Mouse (Mus musculus) olfactory bulb, adult 2 months (tissue): ENCODE data around the gene Actrt3.

Source experiments
- CTCF ChIP-seq: fragments of 200-500 bp; IDR thresholded peaks from 2 replicates; pipeline ENCODE4 v1.5.1; 2012; ENCODE audit warnings: low read depth, mild to moderate bottlenecking, low read length, moderate library complexity; ENCODE audit not compliant: insufficient read depth
- POLR2A ChIP-seq: fragments of 200-500 bp; IDR thresholded peaks from 2 replicates; pipeline ENCODE4 v1.6.1; 2012; ENCODE audit warnings: mild to moderate bottlenecking, low read depth, low read length, moderate library complexity; ENCODE audit not compliant: insufficient read depth

DNA sequence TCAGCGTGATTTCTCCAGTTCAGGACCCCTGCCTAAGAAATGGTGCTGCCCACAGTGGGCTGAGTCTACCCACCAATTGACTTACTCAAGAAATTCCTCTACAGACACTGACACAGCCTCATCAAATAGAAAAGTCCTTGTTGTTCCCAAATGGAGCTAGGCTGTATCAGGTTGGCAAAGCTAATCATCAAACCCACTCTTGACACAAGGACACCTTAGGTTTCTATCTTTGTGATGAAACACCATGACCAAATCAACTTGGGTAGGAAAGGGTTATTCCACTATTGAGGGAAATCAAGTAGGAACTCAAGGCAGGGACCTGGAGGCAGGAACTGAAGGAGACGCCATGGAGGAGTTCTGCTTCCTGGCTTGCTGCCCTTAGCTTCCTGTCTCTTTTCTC lies 44.5 kb upstream of the Actrt3 start, which contains the start of gene Lrriq4:
- TF ChIP-seq CTCF (no peak), POLR2A (no peak)
